Mouse (Mus musculus) spleen, postnatal 14 days (tissue): ENCODE data around the gene Inava.

Source experiments
- DNase-seq, 2 experiments: peaks; one replicate each; pipeline ENCODE4 v3.0.0; 2021 to 2022; ENCODE audit warnings: low spot score in 2 of 2

Gene Inava

GRCm38 (mm10) chr1:136231596-136231995 lies 2.5 kb downstream of the Inava start:
- no peak for DNase-seq

- DNase-seq = no peak
Observed at GRCm38 (mm10) chr1:136230201-136230600, 3.9 kb downstream of the Inava start.

GRCm38 (mm10) chr1:136229040-136229373 lies 5.1 kb downstream of the Inava start:
- no peak for DNase-seq

- DNase-seq = no peak
Observed at GRCm38 (mm10) chr1:136228328-136229039, 5.6 kb downstream of the Inava start.

- DNase-seq = no peak
Observed at GRCm38 (mm10) chr1:136227870-136228269, 6.2 kb downstream of the Inava start.

- DNase-seq = no peak
Observed at GRCm38 (mm10) chr1:136226626-136227025, 7.4 kb downstream of the Inava start.

GRCm38 (mm10) chr1:136225846-136226245 lies 8.2 kb downstream of the Inava start:
- no peak for DNase-seq

GRCm38 (mm10) chr1:136223758-136224342 lies 10.2 kb downstream of the Inava start:
- no peak for DNase-seq

GRCm38 (mm10) chr1:136222386-136222785 lies 11.7 kb downstream of the Inava start:
- DNase-seq = no peak

GRCm38 (mm10) chr1:136220037-136220871 lies 13.8 kb downstream of the Inava start:
- no peak for DNase-seq

GRCm38 (mm10) chr1:136214304-136214703 lies 19.8 kb downstream of the Inava start:
- no peak for DNase-seq

GRCm38 (mm10) chr1:136212803-136213202 lies 21.3 kb downstream of the Inava start, which contains the start of gene Mroh3:
Mroh3 (minus strand) TSS chr1:136212828.
- peak in 1 of 2 experiments; percentile 12 for DNase-seq

- no peak for DNase-seq
Observed at GRCm38 (mm10) chr1:136190033-136190432, 44.0 kb downstream of the Inava start.

- DNase-seq = no peak
Observed at GRCm38 (mm10) chr1:136179511-136180001, 54.5 kb downstream of the Inava start.

GRCm38 (mm10) chr1:136178741-136179140 lies 55.3 kb downstream of the Inava start:
- DNase-seq = no peak

GRCm38 (mm10) chr1:136177085-136177484 lies 57.0 kb downstream of the Inava start:
- no peak for DNase-seq

- peak in 1 of 2 experiments; percentile 47 for DNase-seq
Observed at GRCm38 (mm10) chr1:136175183-136175582, 58.9 kb downstream of the Inava start.

GRCm38 (mm10) chr1:136174101-136174606 lies 59.9 kb downstream of the Inava start:
- no peak for DNase-seq

- DNase-seq = no peak
Observed at GRCm38 (mm10) chr1:136172696-136173095, 61.4 kb downstream of the Inava start.

GRCm38 (mm10) chr1:136170109-136170508 lies 64.0 kb downstream of the Inava start:
- peak in 1 of 2 experiments; percentile 46 for DNase-seq

GRCm38 (mm10) chr1:136167657-136168056 lies 66.4 kb downstream of the Inava start:
- DNase-seq = no peak

- no peak for DNase-seq
Observed at GRCm38 (mm10) chr1:136165436-136165835, 68.6 kb downstream of the Inava start.
